Mouse (Mus musculus) heart, embryonic 13.5 days (tissue): ENCODE measurements around the gene Fars2. TPM values are rescaled to one million over a fixed set of nuclear protein-coding genes. Genes with fewer than 3 reads are reported as not detected.

Experiments
- ATAC-seq: fragments of 200-750 bp; cut with Nextera tagmentation; 2 replicates; pipeline ENCODE4 v1.8.0; 2017; ENCODE audit warnings: moderate TSS enrichment; ENCODE audit not compliant: insufficient number of reproducible peaks, low FRiP score, low TSS enrichment; ENCODE audit errors: extremely low read depth
- H3K27ac ChIP-seq: fragments of 300-500 bp; sonication (generic); replicated peaks from 2 replicates; pipeline ENCODE4 v1.5.1; 2015; ENCODE audit warnings: moderate library complexity, mild to moderate bottlenecking, inconsistent platforms
- H3K27me3 ChIP-seq: fragments of 300-500 bp; sonication (generic); replicated peaks from 2 replicates; pipeline ENCODE4 v1.6.1; 2015; ENCODE audit warnings: mild to moderate bottlenecking, inconsistent platforms
- H3K36me3 ChIP-seq: fragments of 300-500 bp; sonication (generic); 2 replicates; pipeline ENCODE4 v1.6.1; 2015; ENCODE audit warnings: mild to moderate bottlenecking, inconsistent platforms
- H3K4me1 ChIP-seq: fragments of 300-500 bp; sonication (generic); 2 replicates; pipeline ENCODE4 v1.6.1; 2015; ENCODE audit warnings: inconsistent platforms
- H3K4me2 ChIP-seq: fragments of 300-500 bp; sonication (generic); 2 replicates; pipeline ENCODE4 v1.6.1; 2015; ENCODE audit warnings: inconsistent platforms, mild to moderate bottlenecking, moderate library complexity
- H3K4me3 ChIP-seq: fragments of 300-500 bp; sonication (generic); 2 replicates; pipeline ENCODE4 v1.5.1; 2015; ENCODE audit warnings: moderate library complexity, mild to moderate bottlenecking, inconsistent platforms
- H3K9ac ChIP-seq: fragments of 300-500 bp; sonication (generic); 2 replicates; pipeline ENCODE4 v1.6.1; 2015; ENCODE audit warnings: inconsistent platforms, mild to moderate bottlenecking, moderate library complexity
- H3K9me3 ChIP-seq: fragments of 300-500 bp; sonication (generic); 2 replicates; pipeline ENCODE4 v1.6.1; 2016; ENCODE audit warnings: inconsistent platforms
- WGBS: fragments of 180-500 bp; shearing (Covaris S2); methylation state at CpG from one replicate; pipeline ENCODE4 v1.1.7; 2015; ENCODE audit warnings: mixed read lengths; 5-methylcytosine and 5-hydroxymethylcytosine counted together
- polyA plus RNA-seq: library from polyadenylated mRNA; unstranded; fragments of >200 nt; fragmentation: Nextera tagmentation; extraction: Ambion mirVana; gene quantifications from 2 replicates; pipeline ENCODE4 v1.2.1, GENCODE M21; 2015

The Fars2 gene
- polyA plus RNA-seq, 1 experiment from 2014 or later = 54.3 TPM

DNA sequence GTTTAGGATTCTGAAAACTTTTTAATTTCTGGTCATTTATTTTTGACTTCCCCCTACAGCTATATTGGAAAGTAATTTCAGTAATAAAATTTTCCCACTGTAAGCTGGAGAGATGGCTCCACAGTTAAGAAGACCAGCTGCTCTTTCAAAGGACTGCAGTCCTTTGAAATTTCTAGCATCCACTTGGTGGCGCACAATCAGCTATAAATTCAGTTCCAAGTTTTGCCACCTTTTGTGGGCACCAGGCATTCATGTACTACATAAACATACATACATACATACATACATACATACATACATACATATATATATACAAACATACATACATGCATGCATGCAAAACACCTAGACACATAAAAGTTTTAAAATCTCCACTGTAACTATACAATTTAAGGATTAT, 153.7 kb downstream of the Fars2 start:
- Histone ChIP-seq H3K4me1 (peaks cover 9% of the 10 kb centered on the region), H3K9me3 (no peaks in the 10 kb centered on the region), H3K36me3 (no peaks in the 10 kb centered on the region), H3K9ac (no peak overlapping the region), H3K4me3 (no peak overlapping the region), H3K27ac (no peak overlapping the region), H3K27me3 (no peaks in the 10 kb centered on the region), H3K4me2 (no peak overlapping the region)
- ATAC-seq = no peak
- 86% methylated on average over 1 of the region's 1 CpGs for WGBS

DNA sequence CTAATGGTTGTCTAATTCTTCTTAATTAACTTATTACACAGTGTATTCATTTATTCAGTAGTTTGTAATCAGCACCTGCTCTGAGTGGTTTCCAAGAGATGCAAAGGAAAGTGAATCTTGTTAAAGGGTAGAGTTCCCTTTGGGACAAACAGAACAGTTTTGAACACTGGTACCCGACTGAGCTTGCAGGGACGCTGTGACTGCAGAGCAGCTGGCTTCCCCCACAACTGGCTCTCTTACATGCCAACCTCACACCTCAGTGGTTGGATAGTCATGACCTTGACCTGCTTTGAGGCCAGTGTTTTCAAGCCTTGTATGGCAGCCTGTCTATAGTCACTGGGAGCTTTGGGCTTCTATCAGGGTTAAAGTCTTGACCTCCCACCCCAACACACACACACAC, 156.3 kb downstream of the Fars2 start:
- H3K9ac ChIP-seq = no peak overlapping the region
- H3K4me1 ChIP-seq = peaks cover 9% of the 10 kb centered on the region
- H3K4me2 ChIP-seq = no peak overlapping the region
- no peaks in the 10 kb centered on the region for H3K9me3 ChIP-seq
- WGBS = 48% methylated on average over 2 of the region's 2 CpGs
- H3K4me3 ChIP-seq = no peak overlapping the region
- H3K36me3 ChIP-seq = no peaks in the 10 kb centered on the region
- no peak overlapping the region for H3K27ac ChIP-seq
- ATAC-seq = no peak
- H3K27me3 ChIP-seq = no peaks in the 10 kb centered on the region

DNA sequence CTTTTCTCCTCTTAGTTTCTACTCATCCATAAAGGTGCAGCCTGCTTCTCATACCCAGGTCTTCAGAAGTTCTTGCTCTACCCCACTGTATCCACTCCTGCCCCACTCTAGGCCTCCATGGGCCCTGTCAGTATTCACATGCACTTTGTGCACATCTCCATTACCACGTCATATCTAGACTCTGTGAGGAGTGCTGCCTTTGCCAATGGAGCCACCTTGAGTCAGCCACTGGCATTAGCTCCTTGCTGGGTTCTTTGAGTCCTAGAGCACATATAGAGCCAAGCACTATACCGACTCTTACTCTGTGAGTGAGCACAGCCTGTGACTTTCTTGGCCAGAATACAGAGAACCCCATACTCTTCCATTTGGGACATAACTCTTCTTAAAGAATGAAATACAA, 159.0 kb downstream of the Fars2 start:
- Histone ChIP-seq H3K36me3 (no peaks in the 10 kb centered on the region), H3K9me3 (no peaks in the 10 kb centered on the region), H3K27ac (no peak overlapping the region), H3K27me3 (no peaks in the 10 kb centered on the region), H3K4me3 (no peak overlapping the region), H3K4me1 (peaks cover 25% of the 10 kb centered on the region), H3K9ac (no peak overlapping the region), H3K4me2 (no peak overlapping the region)
- WGBS = 69% methylated on average over 2 of the region's 2 CpGs
- no peak for ATAC-seq

DNA sequence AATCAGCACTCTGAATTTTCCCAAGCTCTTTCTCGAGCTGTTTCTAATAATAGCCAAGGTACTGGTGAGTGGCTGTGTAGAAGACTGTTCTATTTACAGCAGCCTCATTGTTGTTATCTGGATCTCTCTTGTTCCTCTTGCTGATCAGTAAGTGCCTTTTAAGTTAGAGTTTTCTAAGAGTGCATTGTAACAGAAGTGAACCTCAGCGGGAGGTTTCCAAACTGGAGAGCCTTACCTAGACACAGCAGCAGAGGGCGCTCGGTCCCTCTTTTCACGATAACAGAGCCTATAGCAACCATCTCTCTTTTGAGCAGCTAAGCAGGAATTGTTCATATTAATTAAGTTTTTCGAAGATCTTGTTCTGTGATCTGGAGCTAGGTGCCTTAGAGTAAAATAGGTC, 164.8 kb downstream of the Fars2 start:
- Histone ChIP-seq H3K27ac (no peak overlapping the region), H3K9ac (no peak overlapping the region), H3K4me2 (peak overlapping the region; percentile 43), H3K27me3 (no peaks in the 10 kb centered on the region), H3K9me3 (no peaks in the 10 kb centered on the region), H3K36me3 (no peaks in the 10 kb centered on the region), H3K4me1 (peaks cover 30% of the 10 kb centered on the region), H3K4me3 (no peak overlapping the region)
- WGBS = 5% methylated on average over 6 of the region's 6 CpGs
- ATAC-seq = peak; percentile 25; the same call in 1 of the 2 replicates

DNA sequence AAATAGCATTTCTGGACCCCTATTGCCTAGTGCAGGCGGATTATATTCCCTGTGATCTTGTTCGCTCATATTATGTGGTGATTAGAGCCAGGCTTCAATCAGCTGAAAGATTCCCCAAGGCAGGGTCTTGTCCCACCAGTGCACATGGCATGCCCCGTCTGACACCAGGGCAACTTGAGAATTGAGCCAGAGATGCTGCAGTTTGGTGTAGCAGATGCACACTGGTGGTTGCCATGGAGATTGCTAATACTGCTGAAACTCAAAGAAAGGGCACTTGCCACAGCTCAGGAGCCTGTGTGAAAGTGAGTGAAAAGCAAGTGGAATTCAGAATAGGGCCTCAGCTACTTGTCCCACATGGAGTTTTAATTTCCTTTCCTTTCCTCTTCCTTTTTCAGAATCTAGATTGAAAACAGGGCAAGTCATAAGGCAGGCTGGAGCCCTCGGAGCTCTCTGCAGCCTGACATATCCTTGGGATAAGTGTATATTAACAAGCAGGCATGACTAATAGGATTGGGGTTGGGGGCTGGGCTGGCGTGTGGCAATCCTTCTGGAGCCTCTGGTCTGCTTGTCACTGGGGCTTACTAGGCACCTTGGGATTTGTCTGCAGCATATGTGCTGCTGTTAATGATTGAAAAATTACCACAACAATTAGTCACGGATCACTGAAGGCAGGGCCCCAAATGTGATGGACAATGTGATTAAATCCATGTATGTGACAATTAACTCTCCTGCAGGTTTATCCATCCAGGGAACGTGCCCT, 165.8 kb downstream of the Fars2 start:
- no peaks in the 10 kb centered on the region for H3K36me3 ChIP-seq
- H3K27ac ChIP-seq = no peak overlapping the region
- H3K9ac ChIP-seq = no peak overlapping the region
- ATAC-seq = no peak
- no peak overlapping the region for H3K4me3 ChIP-seq
- H3K4me2 ChIP-seq = no peak overlapping the region
- 60% methylated on average over 7 of the region's 7 CpGs for WGBS
- no peaks in the 10 kb centered on the region for H3K9me3 ChIP-seq
- H3K4me1 ChIP-seq = peaks cover 30% of the 10 kb centered on the region
- no peaks in the 10 kb centered on the region for H3K27me3 ChIP-seq

DNA sequence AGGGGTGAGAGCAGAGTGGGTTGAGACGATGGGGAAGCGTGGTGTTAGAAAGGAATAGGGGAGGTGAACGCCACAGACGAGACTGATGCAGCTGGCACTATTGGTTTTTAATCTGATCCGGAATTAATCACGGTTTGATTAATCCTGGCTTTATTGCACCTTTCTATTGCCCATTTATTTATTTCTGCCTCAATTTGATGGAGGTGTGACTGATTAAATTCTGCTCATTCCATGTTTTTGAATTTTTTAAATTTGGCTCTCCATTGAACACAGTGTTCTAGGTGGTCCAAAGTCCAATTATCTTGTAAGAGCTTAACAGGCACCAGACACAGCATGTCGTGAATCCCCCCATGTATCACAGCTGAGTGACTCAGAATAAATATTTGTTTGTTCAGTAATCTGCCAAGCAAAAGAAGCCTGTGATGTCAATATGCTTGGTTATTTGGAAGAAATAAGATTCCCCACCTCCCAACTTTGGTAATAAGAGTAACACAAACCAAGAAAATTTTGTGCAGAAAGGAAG, 166.4 kb downstream of the Fars2 start:
- Histone ChIP-seq H3K36me3 (no peaks in the 10 kb centered on the region), H3K4me2 (no peak overlapping the region), H3K9ac (no peak overlapping the region), H3K4me3 (no peak overlapping the region), H3K27ac (no peak overlapping the region), H3K4me1 (peaks cover 30% of the 10 kb centered on the region), H3K9me3 (no peaks in the 10 kb centered on the region), H3K27me3 (no peaks in the 10 kb centered on the region)
- WGBS = 77% methylated on average over 7 of the region's 7 CpGs
- ATAC-seq = no peak

DNA sequence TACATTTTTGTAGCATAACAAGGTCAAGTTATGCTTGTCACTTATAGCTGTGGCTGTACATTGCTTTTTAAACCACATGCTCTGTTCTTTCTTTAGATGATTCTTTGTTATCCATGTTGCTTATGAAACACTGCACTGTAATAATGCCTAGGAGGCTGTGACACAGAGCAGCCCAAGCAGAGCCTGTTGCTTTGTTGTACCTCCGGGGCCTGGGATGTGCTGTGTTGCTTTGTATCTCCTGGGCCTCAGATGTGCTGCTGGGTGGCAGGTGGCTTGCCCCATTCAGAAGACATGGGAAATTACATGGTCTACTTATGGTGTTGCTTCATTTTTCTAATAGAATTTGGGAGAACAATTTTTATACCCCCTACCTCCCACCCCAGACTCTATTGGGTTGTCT, 166.9 kb downstream of the Fars2 start:
- Histone ChIP-seq H3K27ac (no peak overlapping the region), H3K36me3 (no peaks in the 10 kb centered on the region), H3K4me3 (no peak overlapping the region), H3K4me2 (no peak overlapping the region), H3K9ac (no peak overlapping the region), H3K27me3 (no peaks in the 10 kb centered on the region), H3K4me1 (peaks cover 30% of the 10 kb centered on the region), H3K9me3 (no peaks in the 10 kb centered on the region)
- ATAC-seq = no peak
- 86% methylated on average over 1 of the region's 1 CpGs for WGBS

DNA sequence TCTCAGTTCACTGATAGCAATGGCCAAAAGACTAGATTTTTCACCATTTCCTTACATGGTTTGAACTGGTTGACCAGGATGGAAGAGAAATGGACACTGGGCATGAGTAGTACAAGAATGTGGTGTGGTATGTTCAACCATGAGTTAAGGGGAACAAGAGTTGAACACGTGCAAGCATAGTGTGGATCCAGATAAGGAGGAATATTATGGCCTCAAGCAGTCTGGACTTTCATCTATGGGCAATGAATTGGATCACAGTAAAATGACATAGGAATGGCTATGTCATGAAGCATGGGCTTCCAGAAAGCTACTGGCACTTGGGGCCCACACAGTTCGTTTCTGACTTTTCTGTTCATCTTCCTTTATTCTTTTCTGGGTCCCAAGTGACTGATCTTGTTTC, 168.0 kb downstream of the Fars2 start:
- Histone ChIP-seq H3K4me3 (no peak overlapping the region), H3K4me2 (no peak overlapping the region), H3K27me3 (no peaks in the 10 kb centered on the region), H3K27ac (no peak overlapping the region), H3K9ac (no peak overlapping the region), H3K4me1 (peaks cover 23% of the 10 kb centered on the region), H3K9me3 (no peaks in the 10 kb centered on the region), H3K36me3 (no peaks in the 10 kb centered on the region)
- WGBS = 81% methylated on average over 2 of the region's 2 CpGs
- no peak for ATAC-seq

DNA sequence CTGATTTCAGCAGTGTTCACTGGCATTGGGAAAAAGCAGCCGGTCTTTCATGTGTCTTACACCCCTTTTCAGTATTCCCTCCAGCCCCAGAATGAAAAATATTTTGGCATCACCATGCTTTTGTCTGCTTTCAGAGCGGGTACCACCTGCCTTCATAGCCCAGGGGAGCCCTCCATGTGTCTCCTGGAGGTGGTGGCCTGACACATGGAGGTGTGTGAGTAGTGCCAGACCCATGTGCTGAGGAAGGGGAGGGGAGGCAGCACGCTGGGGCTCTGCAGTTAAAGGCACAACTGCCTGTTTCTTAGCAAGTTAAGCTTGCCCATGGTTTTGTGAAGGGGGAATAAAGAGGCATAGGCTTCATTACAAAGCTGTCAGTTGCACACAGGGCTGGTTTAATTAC, 176.3 kb downstream of the Fars2 start:
- no peaks in the 10 kb centered on the region for H3K27me3 ChIP-seq
- no peak overlapping the region for H3K4me2 ChIP-seq
- no peak overlapping the region for H3K9ac ChIP-seq
- peaks cover 51% of the 10 kb centered on the region for H3K4me1 ChIP-seq
- no peak for ATAC-seq
- no peaks in the 10 kb centered on the region for H3K36me3 ChIP-seq
- H3K27ac ChIP-seq = 0 out of 2 replicates have a peak overlapping the region, but pooled peaks have one; percentile 15
- WGBS = 71% methylated on average over 3 of the region's 3 CpGs
- no peak overlapping the region for H3K4me3 ChIP-seq
- no peaks in the 10 kb centered on the region for H3K9me3 ChIP-seq

DNA sequence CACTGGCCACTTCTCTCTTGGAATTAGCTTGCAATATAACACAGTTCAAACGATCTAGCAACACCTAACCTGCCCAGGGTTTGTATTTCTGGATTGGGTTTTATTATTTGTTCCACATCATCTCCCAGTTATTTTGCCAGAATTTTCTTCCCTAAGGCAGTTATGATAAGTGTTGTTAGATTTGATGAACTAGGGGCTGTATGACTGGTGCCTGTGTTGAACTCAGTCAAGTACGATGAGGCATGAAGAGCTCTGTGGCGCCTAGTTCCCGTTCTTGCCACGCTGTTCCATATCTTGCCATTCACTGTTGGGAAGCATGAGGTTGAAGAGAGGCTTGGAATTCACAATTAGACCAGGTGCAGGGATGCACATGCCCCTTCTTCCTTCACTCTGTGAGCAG, 177.3 kb downstream of the Fars2 start:
- Histone ChIP-seq H3K27me3 (no peaks in the 10 kb centered on the region), H3K4me3 (no peak overlapping the region), H3K36me3 (no peaks in the 10 kb centered on the region), H3K4me2 (no peak overlapping the region), H3K9me3 (no peaks in the 10 kb centered on the region), H3K9ac (no peak overlapping the region), H3K4me1 (peaks cover 57% of the 10 kb centered on the region), H3K27ac (no peak overlapping the region)
- WGBS = 90% methylated on average over 5 of the region's 5 CpGs
- ATAC-seq = no peak

DNA sequence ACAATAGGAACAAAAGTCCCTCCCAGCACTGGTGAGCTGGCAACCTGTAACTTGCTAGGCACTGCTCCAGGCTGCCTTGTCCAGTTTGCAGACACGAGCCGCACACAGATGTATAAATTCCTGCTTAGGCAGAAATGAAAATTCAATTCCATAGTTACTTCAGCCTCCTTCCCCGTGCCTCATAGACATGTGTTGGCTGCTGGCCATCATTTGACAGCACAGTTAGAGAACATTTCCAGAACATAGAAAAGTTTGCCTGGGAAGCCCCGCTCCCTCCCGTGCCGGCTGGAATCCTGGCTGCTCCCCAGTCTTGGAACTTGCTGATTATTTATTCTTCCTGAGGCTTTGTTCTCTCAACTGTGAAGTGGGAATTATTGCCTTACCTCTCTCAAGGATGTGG, 178.6 kb downstream of the Fars2 start:
- no peak overlapping the region; the same call in 1 of the 2 replicates for H3K9ac ChIP-seq
- H3K27ac ChIP-seq = peak overlapping the region; percentile 78
- peak; percentile 46; the same call in 1 of the 2 replicates for ATAC-seq
- peak overlapping the region; percentile 52 for H3K4me2 ChIP-seq
- no peaks in the 10 kb centered on the region for H3K36me3 ChIP-seq
- H3K27me3 ChIP-seq = no peaks in the 10 kb centered on the region
- WGBS = 15% methylated on average over 6 of the region's 6 CpGs
- H3K4me3 ChIP-seq = no peak overlapping the region
- H3K4me1 ChIP-seq = peaks cover 57% of the 10 kb centered on the region
- H3K9me3 ChIP-seq = no peaks in the 10 kb centered on the region

DNA sequence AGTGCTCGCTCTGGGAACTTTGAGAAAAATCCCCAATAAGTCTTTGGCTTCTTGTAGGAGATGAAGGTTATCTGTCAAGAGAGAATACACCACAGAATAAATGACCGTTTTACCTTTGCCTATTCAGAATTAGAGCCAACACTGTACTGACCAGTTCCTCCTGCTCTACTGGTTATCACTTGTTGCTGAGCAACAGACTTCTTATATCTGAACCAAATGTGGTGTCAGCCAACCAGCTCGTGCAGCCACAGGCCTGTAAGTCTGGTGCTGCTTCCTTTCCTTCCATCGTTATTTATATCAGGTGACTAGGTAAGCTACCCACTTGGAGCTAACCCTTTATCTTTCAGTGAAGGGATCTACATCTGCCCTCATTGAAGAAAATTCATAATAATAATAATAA, 179.4 kb downstream of the Fars2 start:
- no peak for ATAC-seq
- Histone ChIP-seq H3K36me3 (no peaks in the 10 kb centered on the region), H3K9ac (peak overlapping the region; percentile 8; the same call in 1 of the 2 replicates), H3K27ac (peak overlapping the region; percentile 78), H3K9me3 (no peaks in the 10 kb centered on the region), H3K4me2 (peak overlapping the region; percentile 52), H3K4me3 (no peak overlapping the region), H3K4me1 (peaks cover 57% of the 10 kb centered on the region), H3K27me3 (no peaks in the 10 kb centered on the region)
- WGBS = 31% methylated on average over 4 of the region's 4 CpGs
